Mouse (Mus musculus): ENCODE measurements around the gene Ankrd9. TPM values are rescaled to one million over a fixed set of nuclear protein-coding genes. Genes with fewer than 3 reads are reported as not detected.

Ankrd9 gene
- total RNA-seq (2023) = 9.0 to 11.1 TPM (median 9.7 TPM) in 4 replicates

DNA sequence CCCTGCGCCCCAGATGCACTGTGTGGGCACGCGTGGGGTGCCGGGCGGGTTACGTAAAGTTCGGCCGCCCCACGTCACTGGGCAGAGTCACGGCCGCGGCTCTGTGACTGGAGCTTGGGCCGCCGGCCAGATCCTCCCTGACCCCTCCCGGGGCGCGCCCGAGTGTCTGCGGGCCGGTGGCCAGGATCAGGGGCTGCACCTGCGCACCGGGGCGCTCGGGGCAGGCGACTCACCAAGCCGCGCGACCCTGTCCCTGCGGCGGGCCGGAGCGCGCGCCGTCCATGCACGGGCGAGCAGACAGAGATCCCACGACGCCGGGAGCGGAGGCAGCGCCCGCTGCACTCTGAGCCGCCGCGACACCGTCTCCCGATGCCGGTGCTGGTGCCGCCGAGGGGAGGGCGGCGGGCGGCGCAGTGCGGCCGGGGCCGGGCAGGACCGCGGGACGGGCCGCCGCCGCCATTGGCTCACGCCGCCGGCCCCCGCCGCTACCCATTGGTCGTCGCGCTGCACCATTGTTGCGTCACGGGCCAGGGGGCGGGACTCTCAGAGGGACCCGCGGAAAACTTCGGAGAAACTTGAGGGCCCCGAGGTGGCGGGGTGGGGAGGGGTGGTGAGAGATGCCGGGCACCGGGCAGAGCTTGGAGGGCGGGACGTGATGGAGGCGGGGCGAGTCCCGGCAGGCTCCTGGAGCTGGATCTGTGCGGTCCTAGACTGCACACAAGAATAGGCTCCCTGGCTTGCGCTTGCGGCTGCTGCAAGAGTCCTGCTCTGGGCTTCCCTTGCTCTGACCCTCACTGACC lies at the start of gene Ankrd9:
Gene Ankrd9 (minus strand): TSS at position 434 of the 800 bp plus-strand sequence.

Other genes starting within 250 kb of the Ankrd9 start
- gene Wdr20, start 241.1 kb downstream of the Ankrd9 start, total RNA-seq (2023) = 58.7 to 87.2 TPM (median 63.5 TPM) in 4 replicates
- 0.33 to 0.58 TPM (median 0.56 TPM) in 3 of 4 replicates, not detected in the other for gene Mok, start 138.1 kb downstream of the Ankrd9 start, total RNA-seq (2023)
- 12.4 to 15.0 TPM (median 13.4 TPM) in 4 replicates for gene Zfp839, start 128.8 kb downstream of the Ankrd9 start, total RNA-seq (2023)
- 25.4 to 29.5 TPM (median 25.7 TPM) in 4 replicates for gene Cinp, start 89.9 kb downstream of the Ankrd9 start, total RNA-seq (2023)
- 3.9 to 7.0 TPM (median 6.2 TPM) in 4 replicates for gene Tecpr2, start 89.8 kb downstream of the Ankrd9 start, total RNA-seq (2023)
- 37.0 to 40.7 TPM (median 38.8 TPM) in 4 replicates for gene Rcor1, start 60.3 kb upstream of the Ankrd9 start, total RNA-seq (2023)
- gene Traf3, start 187.3 kb upstream of the Ankrd9 start, total RNA-seq (2023) = 81.9 to 89.4 TPM (median 82.8 TPM) in 4 replicates
- 0.76 TPM in 1 of 4 replicates, not detected in the others for gene 4930595D18Rik, start 205.5 kb upstream of the Ankrd9 start, total RNA-seq (2023)